ENCODE assay signal across 8 mouse cellular contexts in genomic region chr9:21244428-21245112, GRCm38 (mm10). TPM values are rescaled to one million over a fixed set of nuclear protein-coding genes. Genes with fewer than 3 reads are reported as not detected.
DNase-seq lines count a peak whose midpoint lies in the region; ATAC-seq and TF ChIP-seq lines count a peak whose summit lies in the region.

No protein-coding gene starts in this region.

- DNase-seq in kidney, adult 2 months = peak; percentile 27
- no peak for DNase-seq in kidney, postnatal 14 days
- DNase-seq in R1 (ENCODE audit: low read depth, low spot score) = peak; percentile 63
- peak; percentile 51 for DNase-seq in embryo, embryonic 10 days (ENCODE audit: low spot score)
- DNase-seq in liver, postnatal 0 days = no peak
- no peak for DNase-seq in thymus, postnatal 25 days

- H3K27ac ChIP-seq in kidney, adult 2 months (ENCODE audit: insufficient read depth, low read depth, low read length) = no peak overlapping the region
- H3K27ac ChIP-seq in hindbrain, embryonic 12.5 days = peak overlapping the region; percentile 23
- H3K27ac ChIP-seq in liver, postnatal 0 days (ENCODE audit: low read depth) = no peak overlapping the region
- H3K27ac ChIP-seq in stomach, embryonic 15.5 days = no peak overlapping the region

- no peak for TF ChIP-seq CTCF in kidney, adult 2 months (conservative IDR thresholded peaks at IDR 0.05; ENCODE audit: insufficient read depth, insufficient read length, low read depth, low read length)
- TF ChIP-seq CTCF in liver, postnatal 0 days (IDR thresholded peaks at IDR 0.05; ENCODE audit: low read depth) = no peak

- H3K4me1 ChIP-seq in kidney, adult 2 months (ENCODE audit: control insufficient read depth, insufficient read depth, low read length) = peaks cover under 1% of the 10 kb centered on the region; the same call in 1 of the 2 replicates
- H3K4me1 ChIP-seq in hindbrain, embryonic 12.5 days = peaks cover 22% of the 10 kb centered on the region
- H3K4me1 ChIP-seq in liver, postnatal 0 days (ENCODE audit: insufficient read depth) = peaks cover 28% of the 10 kb centered on the region
- peaks cover 21% of the 10 kb centered on the region for H3K4me1 ChIP-seq in stomach, embryonic 15.5 days

- no peaks in the 10 kb centered on the region for H3K9me3 ChIP-seq in hindbrain, embryonic 12.5 days (replicated peaks)
- H3K9me3 ChIP-seq in liver, postnatal 0 days (ENCODE audit: low read length) = no peaks in the 10 kb centered on the region
- no peaks in the 10 kb centered on the region for H3K9me3 ChIP-seq in stomach, embryonic 15.5 days

- peak; percentile 67 for ATAC-seq in hindbrain, embryonic 12.5 days (ENCODE audit: low FRiP score)
- ATAC-seq in liver, postnatal 0 days = no peak
- ATAC-seq in stomach, embryonic 15.5 days (ENCODE audit: insufficient read depth, low FRiP score, low read depth) = no peak

- H3K4me2 ChIP-seq in hindbrain, embryonic 12.5 days (replicated peaks) = peak overlapping the region; percentile 73
- peak overlapping the region; percentile 76 for H3K4me2 ChIP-seq in liver, postnatal 0 days (ENCODE audit: low read depth, low read length)
- peak overlapping the region; percentile 97 for H3K4me2 ChIP-seq in stomach, embryonic 15.5 days

- H3K9ac ChIP-seq in hindbrain, embryonic 12.5 days = peak overlapping the region; percentile 55
- H3K9ac ChIP-seq in liver, postnatal 0 days (replicated peaks) = no peak overlapping the region; the same call in 1 of the 2 replicates
- H3K9ac ChIP-seq in stomach, embryonic 15.5 days = peak overlapping the region; percentile 10; the same call in 1 of the 2 replicates

- H3K4me3 ChIP-seq in kidney, adult 2 months (ENCODE audit: insufficient read depth, low read depth, low read length) = peak overlapping the region; percentile 39; the same call in 1 of the 2 replicates
- peak overlapping the region; percentile 42 for H3K4me3 ChIP-seq in hindbrain, embryonic 12.5 days
- H3K4me3 ChIP-seq in liver, postnatal 0 days (ENCODE audit: low read depth, low read length) = peak overlapping the region; percentile 53
- peak overlapping the region; percentile 41 for H3K4me3 ChIP-seq in stomach, embryonic 15.5 days (replicated peaks)

- peaks cover 5% of the 10 kb centered on the region for H3K27me3 ChIP-seq in kidney, adult 2 months (replicated peaks; ENCODE audit: control insufficient read depth, insufficient read depth, low read length)
- peaks cover 83% of the 10 kb centered on the region for H3K27me3 ChIP-seq in hindbrain, embryonic 12.5 days
- H3K27me3 ChIP-seq in liver, postnatal 0 days (ENCODE audit: insufficient read depth, low read length) = peaks cover 63% of the 10 kb centered on the region
- H3K27me3 ChIP-seq in stomach, embryonic 15.5 days (replicated peaks) = peaks cover 66% of the 10 kb centered on the region

- TF ChIP-seq POLR2A in kidney, adult 2 months (IDR thresholded peaks at IDR 0.05; ENCODE audit: low read depth, low read length) = no peak

- TF ChIP-seq EP300 in liver, postnatal 0 days (IDR thresholded peaks at IDR 0.05; ENCODE audit: low read depth) = no peak

- no peaks in the 10 kb centered on the region for H3K36me3 ChIP-seq in kidney, adult 2 months (ENCODE audit: control insufficient read depth, insufficient read depth, low read length)
- no peaks in the 10 kb centered on the region for H3K36me3 ChIP-seq in hindbrain, embryonic 12.5 days
- H3K36me3 ChIP-seq in liver, postnatal 0 days (replicated peaks; ENCODE audit: insufficient read depth, low read length) = no peaks in the 10 kb centered on the region
- no peaks in the 10 kb centered on the region for H3K36me3 ChIP-seq in stomach, embryonic 15.5 days

- WGBS in kidney, adult 2 months = under 1% methylated on average over 72 of the region's 72 CpGs
- WGBS in hindbrain, embryonic 12.5 days = under 1% methylated on average over 72 of the region's 72 CpGs
- WGBS in liver, postnatal 0 days (ENCODE audit: insufficient replicate concordance) = 1% methylated on average over 71 of the region's 72 CpGs
- 1% methylated on average over 72 of the region's 72 CpGs for WGBS in stomach, embryonic 15.5 days

RNA-seq across cellular contexts. Expression of gene S1pr5, which starts 3.7 kb away (rescaled TPM):
- 0.38 and 0.39 TPM in 2 replicates for polyA plus RNA-seq in kidney, adult 2 months (2012; rRNA removed)
- 1.5 and 1.9 TPM in 2 replicates for polyA plus RNA-seq in hindbrain, embryonic 12.5 days (2016; fragmentation: Nextera tagmentation; extraction: Ambion mirVana)
- polyA plus RNA-seq in liver, postnatal 0 days (2015; fragmentation: Nextera tagmentation; extraction: Ambion mirVana) = 0.08 and 0.17 TPM in 2 replicates
- polyA plus RNA-seq in stomach, embryonic 15.5 days (2015; fragmentation: Nextera tagmentation; extraction: Ambion mirVana) = 0.93 and 1.6 TPM in 2 replicates

RNA-seq across cellular contexts. Expression of gene Keap1, which starts 5.4 kb away (rescaled TPM):
- 42.8 and 52.4 TPM in 2 replicates for polyA plus RNA-seq in kidney, adult 2 months (2012; rRNA removed)
- polyA plus RNA-seq in hindbrain, embryonic 12.5 days (2016; fragmentation: Nextera tagmentation; extraction: Ambion mirVana) = 54.8 and 55.6 TPM in 2 replicates
- 22.9 and 26.5 TPM in 2 replicates for polyA plus RNA-seq in liver, postnatal 0 days (2015; fragmentation: Nextera tagmentation; extraction: Ambion mirVana)
- polyA plus RNA-seq in stomach, embryonic 15.5 days (2015; fragmentation: Nextera tagmentation; extraction: Ambion mirVana) = 61.1 and 61.6 TPM in 2 replicates

RNA-seq across cellular contexts. Expression of gene Atg4d, which starts 20.5 kb away (rescaled TPM):
- 67.0 and 71.9 TPM in 2 replicates for polyA plus RNA-seq in kidney, adult 2 months (2012; rRNA removed)
- polyA plus RNA-seq in hindbrain, embryonic 12.5 days (2016; fragmentation: Nextera tagmentation; extraction: Ambion mirVana) = 43.4 and 46.8 TPM in 2 replicates
- 49.3 and 51.2 TPM in 2 replicates for polyA plus RNA-seq in liver, postnatal 0 days (2015; fragmentation: Nextera tagmentation; extraction: Ambion mirVana)
- 49.9 and 51.3 TPM in 2 replicates for polyA plus RNA-seq in stomach, embryonic 15.5 days (2015; fragmentation: Nextera tagmentation; extraction: Ambion mirVana)

RNA-seq across cellular contexts. Expression of gene Kri1, which starts 43.2 kb away (rescaled TPM):
- polyA plus RNA-seq in kidney, adult 2 months (2012; rRNA removed) = 14.2 and 15.9 TPM in 2 replicates
- 18.1 and 23.6 TPM in 2 replicates for polyA plus RNA-seq in hindbrain, embryonic 12.5 days (2016; fragmentation: Nextera tagmentation; extraction: Ambion mirVana)
- 4.7 and 5.3 TPM in 2 replicates for polyA plus RNA-seq in liver, postnatal 0 days (2015; fragmentation: Nextera tagmentation; extraction: Ambion mirVana)
- polyA plus RNA-seq in stomach, embryonic 15.5 days (2015; fragmentation: Nextera tagmentation; extraction: Ambion mirVana) = 14.4 and 14.5 TPM in 2 replicates

RNA-seq across cellular contexts. Expression of gene Cdkn2d, which starts 46.6 kb away (rescaled TPM):
- polyA plus RNA-seq in kidney, adult 2 months (2012; rRNA removed) = 20.2 and 24.1 TPM in 2 replicates
- polyA plus RNA-seq in hindbrain, embryonic 12.5 days (2016; fragmentation: Nextera tagmentation; extraction: Ambion mirVana) = 72.0 and 72.7 TPM in 2 replicates
- polyA plus RNA-seq in liver, postnatal 0 days (2015; fragmentation: Nextera tagmentation; extraction: Ambion mirVana) = 74.3 and 76.6 TPM in 2 replicates
- 44.4 and 50.0 TPM in 2 replicates for polyA plus RNA-seq in stomach, embryonic 15.5 days (2015; fragmentation: Nextera tagmentation; extraction: Ambion mirVana)

Comparison
In these comparisons a context has a peak if more than half of its experiments do, and no peak if none do; other contexts are left out.
1. DNase-seq: peak in kidney, adult 2 months (single experiment), R1 (single experiment) and embryo, embryonic 10 days (single experiment); none in kidney, postnatal 14 days (single experiment), liver, postnatal 0 days (single experiment) and thymus, postnatal 25 days (single experiment).
2. Peak in every context shown above with its lines, with median percentiles within 50 percentile points of each other: H3K4me3 ChIP-seq and H3K4me2 ChIP-seq.